ENCODE assay signal across 21 mouse cellular contexts in the genomic region with DNA sequence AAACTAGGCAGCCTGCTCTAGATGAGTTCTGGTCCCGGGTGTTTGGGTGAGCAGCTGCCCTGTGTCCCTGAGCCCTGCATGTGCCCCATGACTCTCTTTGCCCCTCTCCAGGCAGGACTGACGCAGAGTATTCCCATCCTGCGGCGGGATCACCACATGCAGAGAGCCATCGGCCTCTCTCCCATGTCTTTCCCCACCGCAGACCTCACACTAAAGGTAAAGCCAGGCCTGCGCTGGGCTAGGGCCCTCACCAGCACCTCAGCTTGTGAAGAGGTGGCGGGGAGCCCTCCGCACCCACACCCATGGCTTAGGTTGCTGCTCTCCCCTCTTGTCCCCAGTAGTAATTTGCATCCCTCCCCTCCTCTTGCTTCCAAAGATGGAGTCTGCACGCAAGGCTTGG. TPM values are rescaled to one million over a fixed set of nuclear protein-coding genes. Genes with fewer than 3 reads are reported as not detected.
DNase-seq lines count a peak whose midpoint lies in the region; TF ChIP-seq lines count a peak whose summit lies in the region.
"Had no signal": no experiment of that assay in that cellular context is flagged by ENCODE, and none has a peak within 500 bp of the region (broad histone marks: within the 10 kb centered on the region; RNA-seq: fewer than 3 reads in every experiment).

No protein-coding gene starts in this region.

- no peaks in the 10 kb centered on the region for H3K27me3 ChIP-seq in cerebellum, adult 2 months (ENCODE audit: control insufficient read depth, insufficient read depth, low read length)
- H3K27me3 ChIP-seq: CH12.LX; embryonic facial prominence, embryonic 13.5 days; embryonic facial prominence, embryonic 15.5 days; forebrain, embryonic 12.5 days had no signal

- H3K4me3 ChIP-seq in cerebellum, adult 2 months (replicated peaks; ENCODE audit: insufficient read depth, low read depth, low read length) = no peak overlapping the region
- no peak overlapping the region for H3K4me3 ChIP-seq in ES-E14 (ENCODE audit: insufficient read depth in 1 of 2, low read depth in 1 of 2, low read length in 2 of 2, poor library complexity in 1 of 2, severe bottlenecking in 1 of 2)
- H3K4me3 ChIP-seq: embryonic facial prominence, embryonic 13.5 days; embryonic facial prominence, embryonic 15.5 days; erythroblast, embryonic 14.5 days; forebrain, embryonic 10.5 days; forebrain, embryonic 12.5 days had no signal

- 90% methylated on average over 10 of the region's 10 CpGs for WGBS in cerebellum, adult 2 months

- intact Hi-C loops in heart, postnatal 10 days (cut with DNase I) = no loop called here

- peaks cover 94% of the 10 kb centered on the region for H3K36me3 ChIP-seq in ES-E14 (ENCODE audit: control insufficient read depth, insufficient read depth, low read length, poor library complexity, severe bottlenecking)

- H3K9ac ChIP-seq in ES-E14 (ENCODE audit: insufficient read depth, low read depth, low read length, poor library complexity, severe bottlenecking) = peak overlapping the region; percentile 23; the same call in 1 of the 2 replicates
- H3K9ac ChIP-seq: embryonic facial prominence, embryonic 15.5 days; forebrain, embryonic 12.5 days had no signal

- TF ChIP-seq POLR2A in cerebellum, adult 2 months (IDR thresholded peaks at IDR 0.05; ENCODE audit: borderline replicate concordance, insufficient read depth, low read length) = no peak

- DNase-seq in cerebellum, adult 9-11 months = peak; percentile 22
- DNase-seq in cerebellum, adult 2 months = no peak
- peak; percentile 92 for DNase-seq in heart, adult 11 months
- no peak for DNase-seq in heart, postnatal 10 days
- DNase-seq in ES-E14 (ENCODE audit: low read depth, low spot score) = no peak
- DNase-seq: adrenal gland, adult 2 months; adrenal gland, postnatal 10 days; adrenal gland, postnatal 25 days; B cell, adult 2 months; cerebellum, adult 11 months; cerebellum, adult 18-20 months; cerebellum, adult 9-10 months; cerebellum, postnatal 14 days; cerebellum, postnatal 36 days; embryo, embryonic 11 days had no signal

- TF ChIP-seq CTCF in cerebellum, adult 2 months (IDR thresholded peaks at IDR 0.05; ENCODE audit: borderline replicate concordance, insufficient read depth, low read depth, low read length) = no peak

- in situ Hi-C loops in ES-E14 (cut with MboI; ENCODE audit: low sequenced_read_pairs in 2 of 2, unreplicated experiment in 2 of 2) = no loop called here

- no peak overlapping the region for H3K27ac ChIP-seq in cerebellum, adult 2 months (ENCODE audit: insufficient read depth, low read length)
- H3K27ac ChIP-seq in ES-E14 (ENCODE audit: insufficient read depth, low read depth, low read length, poor library complexity, severe bottlenecking) = no peak overlapping the region
- H3K27ac ChIP-seq: embryonic facial prominence, embryonic 13.5 days; embryonic facial prominence, embryonic 15.5 days; forebrain, embryonic 10.5 days; forebrain, embryonic 12.5 days had no signal

- H3K4me1 ChIP-seq in cerebellum, adult 2 months (ENCODE audit: control insufficient read depth, insufficient read depth, low read length) = peaks cover 29% of the 10 kb centered on the region
- H3K4me1 ChIP-seq in ES-E14 (ENCODE audit: control insufficient read depth in 2 of 2, insufficient read depth in 2 of 2, low read length in 2 of 2, poor library complexity in 1 of 2) = peaks cover 0 to 2% of the 10 kb centered on the region in 2 experiments; a peak in 2 of 4 replicates
- H3K4me1 ChIP-seq: embryonic facial prominence, embryonic 13.5 days; embryonic facial prominence, embryonic 15.5 days; forebrain, embryonic 10.5 days; forebrain, embryonic 12.5 days had no signal

- no peaks in the 10 kb centered on the region for H3K9me3 ChIP-seq in ES-E14 (ENCODE audit: control insufficient read depth, insufficient read depth, low read depth, low read length)
- H3K9me3 ChIP-seq: embryonic facial prominence, embryonic 13.5 days; embryonic facial prominence, embryonic 15.5 days; forebrain, embryonic 10.5 days; forebrain, embryonic 12.5 days had no signal

TF ChIP-seq in ES-E14, 5 proteins besides CTCF, POLR2A, EP300 and RAD21:
- no peak for TF ChIP-seq HCFC1 (IDR thresholded peaks at IDR 0.05; ENCODE audit: borderline replicate concordance, insufficient read depth, low read length)
- no peak for TF ChIP-seq CHD2 (IDR thresholded peaks at IDR 0.05; ENCODE audit: low read depth, low read length)
- TF ChIP-seq MAFK (IDR thresholded peaks at IDR 0.05; ENCODE audit: insufficient read depth, low read depth, low read length) = no peak
- no peak for TF ChIP-seq ZNF384 (IDR thresholded peaks at IDR 0.05; ENCODE audit: low read depth, low read length)
- no peak for TF ChIP-seq ZC3H11A (IDR thresholded peaks at IDR 0.05; ENCODE audit: borderline replicate concordance, low read depth, low read length)

RNA-seq across cellular contexts. Expression of a gene that starts 15.4 kb away (rescaled TPM):
- polyA plus RNA-seq in cerebellum, adult 2 months (2012; rRNA removed) = 23.1 and 23.9 TPM in 2 replicates
- total RNA-seq in heart, postnatal 10 days (2021) = 10 to 100 TPM; 13.9 to 14.5 TPM
- 36.5 and 63.7 TPM in 2 replicates for total RNA-seq in ES-E14 (2012; rRNA removed)

RNA-seq across cellular contexts. Expression of a gene that starts 39.0 kb away (rescaled TPM):
- 72.0 and 74.4 TPM in 2 replicates for polyA plus RNA-seq in cerebellum, adult 2 months (2012; rRNA removed)
- total RNA-seq in heart, postnatal 10 days (2021) = 10 to 100 TPM; 30.9 to 34.9 TPM
- 52.1 and 56.8 TPM in 2 replicates for total RNA-seq in ES-E14 (2012; rRNA removed)

Comparison
In these comparisons a context has a peak if more than half of its experiments do, and no peak if none do; other contexts are left out.
1. DNase-seq: peak in cerebellum, adult 9-11 months (single experiment) and heart, adult 11 months (single experiment); none in cerebellum, adult 2 months (0 of 2), heart, postnatal 10 days (0 of 2) and ES-E14 (single experiment).